Mouse (Mus musculus) forebrain, embryonic 13.5 days (tissue): ENCODE measurements at regions not wholly inside any gene's neighbourhood (a gene's known extent, or its start where the extent isn't known, plus 50 kb on each side); places are given as distances from the start of the nearest gene placed in this dataset.
"Not testable (repeated sequence)": the region's sequence is repeated elsewhere in the genome, so short reads cannot be mapped to it uniquely, and the experiment has no call there.

Experiments used
- ATAC-seq: fragments of 200-750 bp; cut with Nextera tagmentation; 2 replicates; pipeline ENCODE4 v1.8.0; 2017
- H3K27ac ChIP-seq: fragments of 300-500 bp; sonication (generic); 2 replicates; pipeline ENCODE4 v1.5.1; 2015; ENCODE audit warnings: inconsistent platforms, mild to moderate bottlenecking, moderate library complexity
- H3K27me3 ChIP-seq: fragments of 300-500 bp; sonication (generic); 2 replicates; pipeline ENCODE4 v1.6.1; 2015; ENCODE audit warnings: mild to moderate bottlenecking, inconsistent platforms
- H3K36me3 ChIP-seq: fragments of 300-500 bp; sonication (generic); 2 replicates; pipeline ENCODE4 v1.6.1; 2015; ENCODE audit warnings: mild to moderate bottlenecking, inconsistent platforms; ENCODE audit not compliant: poor library complexity, severe bottlenecking
- H3K4me1 ChIP-seq: fragments of 300-500 bp; sonication (generic); 2 replicates; pipeline ENCODE4 v1.6.1; 2015; ENCODE audit warnings: inconsistent platforms
- H3K4me2 ChIP-seq: fragments of 300-500 bp; sonication (generic); 2 replicates; pipeline ENCODE4 v1.6.1; 2015; ENCODE audit warnings: inconsistent platforms, mild to moderate bottlenecking, moderate library complexity
- H3K4me3 ChIP-seq: fragments of 300-500 bp; sonication (generic); 2 replicates; pipeline ENCODE4 v1.5.1; 2015; ENCODE audit warnings: mild to moderate bottlenecking, inconsistent platforms
- H3K9ac ChIP-seq: fragments of 300-500 bp; sonication (generic); 2 replicates; pipeline ENCODE4 v1.6.1; 2015; ENCODE audit warnings: mild to moderate bottlenecking, inconsistent platforms
- H3K9me3 ChIP-seq: fragments of 300-500 bp; sonication (generic); replicated peaks from 2 replicates; pipeline ENCODE4 v1.6.1; 2016; ENCODE audit warnings: inconsistent platforms
- WGBS: fragments of 180-500 bp; shearing (Covaris S2); methylation state at CpG from one replicate; pipeline ENCODE4 v1.1.7; 2015; 5-methylcytosine and 5-hydroxymethylcytosine counted together

DNA sequence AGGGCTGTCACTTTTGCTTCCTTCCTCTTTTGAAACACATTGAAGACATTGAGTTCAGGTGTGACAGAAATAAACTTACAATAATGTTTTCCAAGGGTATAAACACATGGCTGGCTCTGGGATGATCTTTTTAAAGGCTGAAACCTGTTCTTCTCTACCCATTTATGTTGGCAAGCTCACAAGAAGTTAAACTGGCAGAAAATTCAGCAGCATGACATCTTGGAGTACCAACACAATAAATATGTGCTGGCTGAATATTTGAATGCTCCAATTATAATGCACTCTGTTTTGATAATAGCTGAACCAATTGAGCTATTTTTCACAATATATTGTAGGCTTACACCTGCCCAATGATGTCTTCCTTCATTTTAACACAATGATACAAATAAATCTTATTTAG is 168.1 kb upstream of the Fbxl7 start:
- Histone ChIP-seq H3K27ac (no peak overlapping the region), H3K27me3 (no peaks in the 10 kb centered on the region), H3K4me2 (no peak overlapping the region), H3K9me3 (no peaks in the 10 kb centered on the region), H3K4me3 (no peak overlapping the region), H3K4me1 (peaks cover 9% of the 10 kb centered on the region; the same call in 1 of the 2 replicates), H3K36me3 (no peaks in the 10 kb centered on the region), H3K9ac (no peak overlapping the region)
- peak; percentile 41; the same call in 1 of the 2 replicates for ATAC-seq

DNA sequence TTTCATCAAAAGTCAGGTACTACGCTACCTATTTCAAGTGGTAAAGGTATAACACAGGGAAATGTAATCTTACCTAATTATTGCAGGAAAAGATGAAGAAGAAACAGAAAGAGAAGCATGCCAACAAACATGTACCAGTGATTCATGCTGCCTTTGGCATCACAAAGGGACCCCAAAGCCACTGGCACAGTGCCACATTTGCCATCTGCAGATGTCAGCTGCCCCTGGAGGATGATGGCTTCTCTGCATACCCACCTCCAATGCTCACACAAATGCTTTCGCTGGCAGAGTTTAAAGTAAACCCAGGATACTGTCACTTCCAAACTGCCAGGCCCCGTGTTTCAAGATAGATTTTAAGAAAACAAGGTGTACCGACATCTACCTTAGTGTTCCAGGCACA is 168.6 kb upstream of the Fbxl7 start:
- no peak overlapping the region for H3K27ac ChIP-seq
- H3K4me1 ChIP-seq: peaks cover 9% of the 10 kb centered on the region; the same call in 1 of the 2 replicates
- no peak overlapping the region for H3K4me2 ChIP-seq
- H3K27me3 ChIP-seq: no peaks in the 10 kb centered on the region
- no peaks in the 10 kb centered on the region for H3K9me3 ChIP-seq
- H3K36me3 ChIP-seq: no peaks in the 10 kb centered on the region
- ATAC-seq: peak; percentile 93
- no peak overlapping the region for H3K9ac ChIP-seq
- H3K4me3 ChIP-seq: no peak overlapping the region
- 72% methylated on average over 4 of the region's 4 CpGs for WGBS

DNA sequence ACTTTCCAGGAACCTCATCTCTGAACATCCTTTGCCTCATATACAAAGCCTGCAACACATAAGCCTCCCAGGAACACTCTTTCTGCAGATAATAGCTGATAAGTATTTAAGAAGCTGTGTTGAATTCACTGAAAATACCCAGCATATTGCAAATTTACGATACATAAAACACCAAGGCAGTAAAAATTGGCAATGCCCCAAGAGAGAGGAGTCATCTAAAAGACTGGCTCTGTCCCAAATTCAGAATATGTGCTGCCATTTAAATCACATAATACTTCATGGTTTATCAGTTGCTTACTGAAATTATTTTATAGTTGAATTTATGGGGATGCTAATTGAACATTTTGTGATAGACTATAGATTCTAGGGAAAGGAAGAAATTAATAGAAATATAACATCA is 172.3 kb upstream of the Fbxl7 start:
- Histone ChIP-seq H3K4me3 (no peak overlapping the region), H3K36me3 (no peaks in the 10 kb centered on the region), H3K4me2 (no peak overlapping the region), H3K9me3 (no peaks in the 10 kb centered on the region), H3K27me3 (no peaks in the 10 kb centered on the region), H3K9ac (no peak overlapping the region), H3K27ac (no peak overlapping the region), H3K4me1 (peaks cover 9% of the 10 kb centered on the region; the same call in 1 of the 2 replicates)
- no peak for ATAC-seq
- WGBS: 72% methylated on average over 1 of the region's 1 CpGs

DNA sequence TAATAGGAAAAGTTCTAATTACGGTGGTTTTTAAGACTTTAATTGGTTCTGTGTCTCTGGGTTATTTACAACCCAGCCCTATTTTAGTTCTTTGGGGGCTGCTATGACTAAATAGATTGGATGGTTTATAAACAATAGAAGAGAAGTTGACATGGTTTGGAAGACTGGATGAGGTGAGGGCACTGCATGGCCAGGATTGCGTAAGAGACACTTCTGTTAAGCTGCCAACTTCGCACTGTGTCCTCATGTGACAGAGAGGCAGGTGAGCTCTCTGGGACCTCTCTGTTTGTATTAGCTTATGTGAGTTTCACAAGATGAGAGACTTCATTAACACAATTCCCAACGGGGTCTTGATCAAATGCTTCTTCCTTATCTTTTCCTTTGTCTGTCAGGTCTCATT is 182.5 kb upstream of the Fbxl7 start:
- Histone ChIP-seq H3K9ac (no peak overlapping the region), H3K9me3 (no peaks in the 10 kb centered on the region), H3K27ac (no peak overlapping the region), H3K4me2 (no peak overlapping the region), H3K4me1 (no peaks in the 10 kb centered on the region), H3K36me3 (no peaks in the 10 kb centered on the region), H3K4me3 (no peak overlapping the region), H3K27me3 (no peaks in the 10 kb centered on the region)
- WGBS: 85% methylated on average over 4 of the region's 4 CpGs
- no peak for ATAC-seq

DNA sequence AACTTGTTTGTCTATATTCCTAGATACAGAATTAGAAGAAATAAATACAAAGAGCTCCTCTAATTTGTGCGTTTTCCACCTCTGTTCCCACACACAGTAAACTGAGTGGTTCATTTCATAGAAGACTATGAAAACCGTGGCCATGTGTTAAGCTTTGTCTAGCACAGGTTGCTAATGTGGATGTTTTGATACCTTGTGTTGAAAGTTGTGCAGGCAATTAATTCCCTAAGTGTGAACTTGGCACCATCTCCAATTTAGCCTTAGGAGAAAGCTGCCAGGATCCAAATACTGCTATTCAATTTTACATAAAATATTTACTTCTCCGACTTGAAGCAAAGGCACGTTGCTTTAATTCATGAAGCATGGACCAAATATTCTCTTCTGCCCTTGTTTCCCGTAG is 187.4 kb upstream of the Fbxl7 start:
- H3K4me3 ChIP-seq: no peak overlapping the region
- WGBS: 75% methylated on average over 5 of the region's 5 CpGs
- ATAC-seq: no peak

DNA sequence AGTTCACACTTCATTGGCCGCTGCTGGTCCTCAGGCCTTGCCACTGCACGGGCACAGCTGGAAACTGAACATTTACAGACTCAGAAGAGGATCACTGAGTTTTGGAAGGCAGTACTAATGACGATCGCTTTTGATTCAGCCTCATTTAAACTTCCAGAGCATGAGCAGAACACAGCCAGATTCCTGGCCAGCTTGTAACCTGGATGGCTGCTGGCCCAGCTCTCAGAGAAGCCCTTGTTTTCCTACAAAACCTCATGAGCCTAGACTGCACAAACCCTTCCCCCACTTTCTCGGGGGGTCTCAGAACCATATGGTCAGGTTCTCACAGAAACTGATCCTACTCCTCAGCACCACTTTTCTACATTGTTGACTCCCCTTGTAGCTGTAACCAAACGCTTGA is 188.2 kb upstream of the Fbxl7 start:
- Histone ChIP-seq H3K27me3 (no peaks in the 10 kb centered on the region), H3K4me1 (0 out of 2 replicates have a peak, but pooled peaks cover 3% of the 10 kb centered on the region), H3K4me2 (no peak overlapping the region), H3K27ac (no peak overlapping the region), H3K9ac (no peak overlapping the region), H3K9me3 (no peaks in the 10 kb centered on the region), H3K36me3 (no peaks in the 10 kb centered on the region), H3K4me3 (no peak overlapping the region)
- 49% methylated on average over 6 of the region's 6 CpGs for WGBS
- no peak for ATAC-seq

More for the DNA sequence above, 187.4 kb upstream of the Fbxl7 start:
- H3K9me3 ChIP-seq: no peaks in the 10 kb centered on the region
- 0 out of 2 replicates have a peak, but pooled peaks cover 3% of the 10 kb centered on the region for H3K4me1 ChIP-seq
- H3K27ac ChIP-seq: no peak overlapping the region
- H3K36me3 ChIP-seq: no peaks in the 10 kb centered on the region
- H3K4me2 ChIP-seq: no peak overlapping the region
- H3K9ac ChIP-seq: no peak overlapping the region
- no peaks in the 10 kb centered on the region for H3K27me3 ChIP-seq

DNA sequence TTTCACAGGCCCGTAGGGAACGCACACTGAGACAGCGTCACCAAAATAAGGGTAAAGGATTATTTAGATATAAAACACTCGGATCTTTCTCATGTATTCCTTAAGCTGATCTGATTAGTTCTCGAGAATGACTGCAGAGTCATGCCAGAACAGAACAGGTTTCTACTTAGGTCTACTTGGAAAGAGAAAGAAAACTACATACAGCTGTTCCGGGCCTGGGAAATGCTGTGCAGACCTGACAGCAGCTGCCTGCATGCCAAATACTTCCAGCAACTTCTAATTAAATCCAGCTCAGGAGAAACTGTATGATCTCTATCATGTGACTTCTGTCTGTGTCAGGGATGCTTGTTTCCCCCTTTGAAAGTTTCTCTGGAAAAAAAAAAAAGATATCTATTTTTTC is 193.8 kb upstream of the Fbxl7 start:
- Histone ChIP-seq H3K9me3 (no peaks in the 10 kb centered on the region), H3K27me3 (no peaks in the 10 kb centered on the region), H3K4me3 (no peak overlapping the region), H3K4me1 (no peaks in the 10 kb centered on the region), H3K27ac (no peak overlapping the region), H3K36me3 (no peaks in the 10 kb centered on the region), H3K4me2 (no peak overlapping the region), H3K9ac (no peak overlapping the region)
- 85% methylated on average over 6 of the region's 6 CpGs for WGBS
- ATAC-seq: no peak

DNA sequence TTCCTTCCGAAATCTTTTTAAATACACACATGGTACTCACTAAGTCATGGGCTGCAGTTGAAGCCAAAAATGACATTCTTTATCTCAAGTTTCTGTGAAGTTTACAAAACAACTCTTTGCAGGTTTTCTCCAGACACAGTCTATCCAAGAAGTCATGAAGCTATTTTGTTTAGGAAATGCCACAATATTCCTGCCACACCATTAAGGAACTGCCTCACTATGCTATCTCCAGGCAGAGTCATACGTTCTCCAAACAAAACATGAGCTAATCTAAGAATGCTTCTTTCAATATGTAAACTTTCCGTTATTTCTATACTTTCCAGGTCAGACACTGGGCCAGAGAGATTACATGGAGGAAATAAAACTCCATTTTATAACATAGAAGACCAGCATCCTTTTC is 198.7 kb upstream of the Fbxl7 start:
- Histone ChIP-seq H3K9ac (no peak overlapping the region), H3K9me3 (no peaks in the 10 kb centered on the region), H3K36me3 (no peaks in the 10 kb centered on the region), H3K27ac (no peak overlapping the region), H3K27me3 (no peaks in the 10 kb centered on the region), H3K4me2 (no peak overlapping the region), H3K4me3 (no peak overlapping the region), H3K4me1 (no peaks in the 10 kb centered on the region)
- 89% methylated on average over 3 of the region's 3 CpGs for WGBS
- ATAC-seq: no peak

DNA sequence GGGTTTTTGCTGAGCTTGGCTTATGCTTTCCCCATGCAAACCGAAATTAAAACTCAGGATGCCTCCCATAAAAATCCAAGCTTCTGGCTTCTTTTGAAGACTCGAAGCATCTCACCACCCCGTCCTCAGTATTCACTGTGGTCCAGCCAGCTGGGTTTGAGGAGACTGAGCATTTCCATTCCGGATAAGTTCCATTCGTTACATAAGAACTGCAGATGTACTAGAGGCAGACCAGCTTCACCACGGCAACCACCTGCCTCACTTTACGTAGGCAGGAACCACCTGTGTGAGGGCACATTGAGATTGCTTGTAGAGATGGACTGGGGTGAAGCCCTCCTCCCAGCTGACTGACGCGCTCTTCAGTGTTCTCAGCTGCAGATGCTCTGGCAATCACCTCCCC is 199.9 kb upstream of the Fbxl7 start:
- no peak overlapping the region for H3K4me3 ChIP-seq
- no peaks in the 10 kb centered on the region for H3K4me1 ChIP-seq
- H3K27me3 ChIP-seq: no peaks in the 10 kb centered on the region
- no peak overlapping the region for H3K27ac ChIP-seq
- ATAC-seq: no peak
- 95% methylated on average over 9 of the region's 9 CpGs for WGBS
- no peak overlapping the region for H3K4me2 ChIP-seq
- no peaks in the 10 kb centered on the region for H3K9me3 ChIP-seq
- no peaks in the 10 kb centered on the region for H3K36me3 ChIP-seq
- H3K9ac ChIP-seq: no peak overlapping the region

DNA sequence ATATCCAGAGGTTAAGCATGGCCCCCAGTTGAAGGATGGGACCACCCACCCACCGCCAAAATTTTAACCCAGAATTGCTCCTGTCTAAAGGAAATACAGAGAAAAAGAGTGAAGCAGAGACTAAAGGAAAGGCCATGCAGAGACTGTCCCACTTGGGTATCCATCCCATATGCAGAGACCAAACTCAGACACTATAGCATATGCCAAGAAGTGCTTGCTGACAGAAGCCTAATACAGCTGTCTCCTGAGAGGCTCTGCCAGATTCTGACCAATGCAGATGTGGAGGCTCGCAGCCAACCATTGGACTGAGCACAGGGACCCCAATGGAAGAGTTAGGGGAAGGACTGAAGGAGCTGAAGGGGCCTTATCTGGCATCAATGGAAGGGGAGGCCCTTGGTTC is 206.2 kb upstream of the Fbxl7 start:
- not testable (repeated sequence) for ATAC-seq, H3K4me1 ChIP-seq, H3K9me3 ChIP-seq, H3K4me3 ChIP-seq, H3K27me3 ChIP-seq, H3K9ac ChIP-seq, H3K36me3 ChIP-seq, H3K27ac ChIP-seq, H3K4me2 ChIP-seq
- WGBS: 93% methylated on average over 2 of the region's 2 CpGs

DNA sequence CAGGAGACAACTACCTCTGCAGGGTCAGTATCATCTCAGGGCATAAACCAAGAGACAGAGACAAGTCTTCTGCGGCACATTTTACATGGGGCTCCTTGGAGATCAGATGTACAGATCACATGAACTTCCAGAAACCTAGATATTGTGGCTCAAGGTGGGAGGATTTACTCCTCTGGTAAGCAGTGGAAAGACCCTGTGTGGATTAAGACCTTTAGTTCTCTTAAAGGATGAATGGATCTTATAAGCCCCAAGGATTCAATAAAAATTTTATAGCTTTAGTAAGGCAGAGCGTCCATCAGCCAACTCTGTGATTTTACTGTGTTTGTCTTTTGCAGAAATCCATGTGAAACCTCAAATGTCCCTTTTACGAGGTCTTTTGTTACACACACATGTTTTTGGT is 213.8 kb upstream of the Fbxl7 start:
- no peak overlapping the region for H3K4me2 ChIP-seq
- no peak overlapping the region for H3K9ac ChIP-seq
- H3K36me3 ChIP-seq: no peaks in the 10 kb centered on the region
- WGBS: 90% methylated on average over 3 of the region's 3 CpGs
- H3K9me3 ChIP-seq: no peaks in the 10 kb centered on the region
- H3K27ac ChIP-seq: no peak overlapping the region
- no peak for ATAC-seq
- no peaks in the 10 kb centered on the region for H3K27me3 ChIP-seq
- H3K4me3 ChIP-seq: no peak overlapping the region
- H3K4me1 ChIP-seq: no peaks in the 10 kb centered on the region

DNA sequence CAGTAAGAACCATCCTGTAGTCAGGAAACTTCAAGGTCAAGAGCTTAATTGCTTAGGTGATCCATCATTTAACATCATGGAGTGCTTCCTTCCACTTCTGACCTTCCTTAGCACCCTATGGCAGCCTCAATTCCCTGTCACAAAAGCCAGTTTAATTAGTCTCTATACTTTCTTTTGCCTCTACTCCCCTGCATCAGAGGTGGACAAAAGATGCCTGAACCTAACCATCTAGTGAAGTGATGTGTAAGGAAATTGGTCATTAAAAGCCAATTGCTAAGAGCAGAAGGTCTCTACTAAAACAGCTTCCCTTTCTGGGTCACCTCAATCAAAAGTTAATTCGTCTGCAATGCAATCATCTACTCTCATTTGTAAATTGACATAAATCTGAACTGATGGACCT is 234.3 kb upstream of the Fbxl7 start:
- H3K9me3 ChIP-seq: no peaks in the 10 kb centered on the region
- H3K4me2 ChIP-seq: no peak overlapping the region
- no peaks in the 10 kb centered on the region for H3K27me3 ChIP-seq
- H3K4me3 ChIP-seq: no peak overlapping the region
- H3K9ac ChIP-seq: no peak overlapping the region
- no peaks in the 10 kb centered on the region for H3K36me3 ChIP-seq
- no peak overlapping the region for H3K27ac ChIP-seq
- ATAC-seq: no peak
- H3K4me1 ChIP-seq: no peaks in the 10 kb centered on the region
- 14% methylated on average over 1 of the region's 1 CpGs for WGBS

DNA sequence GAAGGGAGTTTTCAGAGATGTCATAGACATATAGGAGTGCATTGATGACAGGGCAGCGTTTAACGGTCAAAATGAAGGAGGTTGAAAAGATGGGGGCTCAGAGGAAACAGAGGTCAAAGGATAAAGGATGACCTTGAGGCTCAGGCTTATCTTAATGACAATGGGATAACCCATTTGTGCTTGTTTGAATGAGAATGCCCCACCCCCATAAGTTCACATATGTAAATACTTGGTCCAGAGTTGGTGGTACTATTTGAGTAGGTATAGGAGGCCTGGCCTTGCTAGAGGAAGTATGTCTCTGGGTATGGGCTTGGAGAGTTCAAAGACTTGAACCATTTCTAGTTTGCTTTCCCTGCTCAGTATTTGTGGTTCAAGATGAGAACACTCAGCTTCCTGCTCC is 237.4 kb upstream of the Fbxl7 start:
- no peaks in the 10 kb centered on the region for H3K4me1 ChIP-seq
- 75% methylated on average over 2 of the region's 2 CpGs for WGBS
- no peak overlapping the region for H3K27ac ChIP-seq
- H3K27me3 ChIP-seq: no peaks in the 10 kb centered on the region
- H3K4me2 ChIP-seq: no peak overlapping the region
- no peaks in the 10 kb centered on the region for H3K36me3 ChIP-seq
- no peak overlapping the region for H3K4me3 ChIP-seq
- no peaks in the 10 kb centered on the region for H3K9me3 ChIP-seq
- H3K9ac ChIP-seq: no peak overlapping the region
- no peak for ATAC-seq
